Mouse (Mus musculus) thymus, postnatal 0 days (tissue): Measurements from ENCODE around the gene Ctse. TPM values are rescaled to one million over a fixed set of nuclear protein-coding genes. Genes with fewer than 3 reads are reported as not detected.

Source experiments
- DNase-seq: peaks from one replicate; pipeline ENCODE4 v3.0.0-alpha.2; 2015; ENCODE audit warnings: low spot score
- polyA plus RNA-seq: library from polyadenylated mRNA; unstranded; fragments of >200 nt; fragmentation: Nextera tagmentation; extraction: Ambion mirVana; gene quantifications from 2 replicates; pipeline ENCODE4 v1.2.1, GENCODE M21; 2015

Ctse gene
- polyA plus RNA-seq, 1 experiment from 2014 or later = 9.0 TPM

DNA sequence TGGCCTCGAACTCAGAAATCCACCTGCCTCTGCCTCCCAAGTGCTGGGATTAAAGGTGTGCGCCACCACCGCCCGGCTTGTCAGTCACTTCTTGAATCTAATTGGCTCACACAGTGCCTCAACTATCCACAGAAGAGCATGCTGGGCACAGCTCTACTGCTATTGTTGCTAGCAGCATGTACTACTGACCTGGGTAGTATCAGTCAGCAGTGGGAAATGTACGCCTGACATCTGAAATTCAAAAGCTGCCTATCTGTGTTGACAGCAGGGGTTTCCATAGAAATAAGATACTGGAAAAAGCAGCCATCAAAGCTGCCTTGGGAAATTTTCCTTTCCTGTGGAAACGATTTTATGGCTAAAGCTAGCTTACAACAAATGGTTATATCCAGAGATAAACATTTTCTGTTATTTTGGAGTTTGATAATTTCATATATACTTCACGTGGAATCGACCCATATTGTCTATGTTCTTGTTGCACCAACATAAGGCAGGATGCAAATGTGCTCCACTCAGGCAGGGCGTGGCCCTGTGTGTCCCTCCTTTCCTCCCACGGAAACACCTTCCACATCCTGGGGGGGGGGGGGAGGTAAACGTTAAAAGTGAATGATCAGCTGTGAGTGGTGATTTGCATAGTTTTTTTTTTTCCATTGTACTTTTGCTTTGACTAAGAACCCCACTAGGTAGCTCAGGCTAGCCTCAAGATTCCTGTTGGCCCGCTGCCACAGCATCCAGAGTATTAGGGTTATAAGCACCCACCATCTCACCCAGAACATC lies 14.8 kb downstream of the Ctse start:
- peak; percentile 13 for DNase-seq

DNA sequence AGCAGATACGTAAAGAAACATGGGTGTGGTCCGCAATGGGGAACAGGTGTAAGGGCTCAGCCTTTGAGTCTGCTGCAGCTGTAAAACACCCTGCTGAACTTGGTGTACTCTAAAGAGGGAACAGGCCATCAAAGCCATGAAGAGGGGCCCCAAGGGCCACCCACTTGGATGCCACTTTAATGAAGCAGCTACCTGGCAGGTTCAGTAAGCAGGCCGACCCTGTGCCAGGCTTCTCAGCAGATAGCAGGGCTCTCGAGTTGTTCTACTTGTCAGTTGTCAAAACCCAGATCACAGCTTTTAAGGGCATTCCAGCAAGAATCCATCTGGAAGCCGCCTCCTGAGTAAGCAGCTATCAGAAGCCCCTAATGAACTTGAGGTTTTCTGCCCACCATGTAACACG lies 17.5 kb downstream of the Ctse start:
- DNase-seq = no peak

DNA sequence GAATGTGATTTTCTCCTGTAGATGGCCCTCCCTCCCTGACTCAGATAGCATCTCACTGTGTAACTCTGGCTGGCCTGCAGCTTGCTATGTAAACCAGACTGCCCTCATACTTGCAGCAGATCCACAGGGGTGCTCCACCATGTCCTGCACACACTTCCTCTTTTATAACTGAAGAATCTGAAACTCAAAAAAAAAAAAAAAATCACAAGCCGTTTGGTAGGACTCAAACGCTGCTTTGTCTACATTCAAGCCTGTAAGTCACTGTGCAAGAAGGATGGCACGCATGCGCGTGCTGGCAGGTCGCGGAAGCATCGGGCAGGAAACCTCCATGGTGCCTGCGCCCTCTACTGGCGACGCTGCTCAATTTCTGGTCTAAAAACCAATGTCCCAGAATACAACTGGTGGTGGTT lies 19.8 kb downstream of the Ctse start:
- DNase-seq = peak; percentile 95

DNA sequence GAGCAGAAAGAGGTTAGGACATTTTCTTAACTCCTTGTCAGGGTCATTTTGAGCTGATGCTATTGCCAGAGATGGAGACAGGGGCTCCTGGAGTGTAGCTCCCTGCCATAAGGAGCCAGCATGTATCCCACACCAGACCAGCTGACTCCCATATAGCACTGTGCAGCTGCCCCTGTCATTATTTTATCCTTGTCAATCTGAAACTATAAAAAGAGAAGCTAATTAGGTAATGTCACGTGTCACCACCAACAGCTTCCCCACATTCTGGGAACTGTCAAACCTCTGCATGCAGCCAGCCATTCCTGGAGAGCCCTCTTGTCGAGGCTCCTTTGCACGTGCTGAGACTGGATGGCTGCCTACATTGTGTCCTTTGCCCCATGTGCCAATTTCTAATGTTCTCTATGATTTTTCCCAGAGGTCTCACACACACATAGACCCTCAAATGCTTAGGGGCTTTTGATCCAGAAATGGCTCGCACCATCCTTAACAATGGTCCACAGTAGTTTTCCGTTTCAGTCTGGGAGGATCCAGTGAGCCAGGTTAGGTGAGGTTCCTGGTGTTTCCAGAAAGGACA lies 21.5 kb downstream of the Ctse start:
- no peak for DNase-seq

DNA sequence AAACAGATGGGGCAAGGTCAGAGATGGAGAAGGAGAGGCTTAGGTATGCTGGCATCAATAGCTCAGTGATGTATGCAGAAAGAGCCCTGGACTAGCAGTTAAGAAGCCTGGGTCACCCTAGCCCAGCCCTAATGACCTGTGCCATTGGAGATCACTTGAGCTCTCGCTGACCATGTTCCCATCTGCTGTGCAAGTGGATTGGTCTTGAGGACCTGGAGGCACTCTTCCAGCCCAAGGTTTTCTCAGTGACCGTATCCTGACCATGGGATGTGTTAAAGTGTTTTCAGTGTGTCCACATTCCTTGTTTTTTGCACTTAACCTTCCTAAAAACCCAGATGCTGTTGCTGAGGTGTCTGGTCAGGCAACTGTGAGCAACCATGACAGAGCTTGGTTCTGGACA lies 22.2 kb downstream of the Ctse start:
- DNase-seq = no peak

DNA sequence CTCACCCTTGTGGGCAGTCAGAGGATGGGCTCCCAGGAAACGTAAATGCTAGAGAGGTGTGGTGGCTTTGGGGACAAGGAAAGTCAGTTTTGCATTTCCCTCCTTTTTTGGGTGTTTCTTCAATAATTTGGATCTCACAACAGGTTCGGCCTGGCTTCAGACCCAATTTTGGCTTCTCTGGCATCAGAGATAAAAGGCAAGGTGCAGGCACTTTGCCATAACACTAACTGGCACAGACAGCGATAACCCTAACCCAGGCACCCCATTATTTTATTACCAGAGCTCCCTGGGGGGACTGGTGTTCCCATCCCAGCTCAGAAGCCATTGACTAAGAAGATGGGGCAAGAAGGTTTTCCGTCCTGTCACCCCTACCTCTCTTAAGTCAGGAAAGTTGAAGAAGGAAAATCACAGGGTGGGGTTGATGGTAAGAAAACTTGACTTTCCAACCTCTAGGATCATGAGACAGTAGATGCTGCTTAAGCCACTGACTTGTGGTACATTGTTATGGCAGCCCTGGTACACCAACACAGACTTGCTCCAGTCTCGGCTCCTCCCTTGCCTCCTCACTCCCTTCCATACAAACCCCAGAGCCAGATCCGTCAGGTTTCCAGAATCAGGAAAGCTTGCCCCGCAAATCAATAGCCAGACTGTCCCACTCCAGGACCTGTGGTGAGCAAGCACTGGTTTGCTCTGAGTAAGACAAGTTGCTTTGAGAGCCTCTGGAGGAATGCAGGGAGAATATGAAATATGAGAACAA lies 22.8 kb downstream of the Ctse start:
- DNase-seq = no peak

DNA sequence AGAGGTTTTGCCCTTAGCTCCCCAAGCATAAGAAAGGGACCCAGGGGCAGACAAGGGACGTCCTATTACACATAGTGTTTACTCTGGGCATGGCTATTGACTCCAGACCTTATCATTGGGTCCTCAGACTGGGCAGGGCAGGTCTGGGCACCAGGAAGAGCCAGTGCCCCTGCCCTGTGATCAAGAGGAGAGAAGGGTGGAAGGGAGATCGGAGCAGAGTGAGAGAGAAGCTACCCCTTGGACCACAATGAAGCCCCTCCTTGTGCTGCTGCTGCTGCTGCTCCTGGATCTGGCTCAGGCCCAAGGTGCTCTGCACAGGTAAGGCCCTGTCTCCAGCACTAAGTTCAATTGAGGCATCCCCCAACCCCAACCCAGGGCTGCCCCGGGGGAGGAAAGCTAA lies 23.6 kb downstream of the Ctse start:
- DNase-seq = no peak

DNA sequence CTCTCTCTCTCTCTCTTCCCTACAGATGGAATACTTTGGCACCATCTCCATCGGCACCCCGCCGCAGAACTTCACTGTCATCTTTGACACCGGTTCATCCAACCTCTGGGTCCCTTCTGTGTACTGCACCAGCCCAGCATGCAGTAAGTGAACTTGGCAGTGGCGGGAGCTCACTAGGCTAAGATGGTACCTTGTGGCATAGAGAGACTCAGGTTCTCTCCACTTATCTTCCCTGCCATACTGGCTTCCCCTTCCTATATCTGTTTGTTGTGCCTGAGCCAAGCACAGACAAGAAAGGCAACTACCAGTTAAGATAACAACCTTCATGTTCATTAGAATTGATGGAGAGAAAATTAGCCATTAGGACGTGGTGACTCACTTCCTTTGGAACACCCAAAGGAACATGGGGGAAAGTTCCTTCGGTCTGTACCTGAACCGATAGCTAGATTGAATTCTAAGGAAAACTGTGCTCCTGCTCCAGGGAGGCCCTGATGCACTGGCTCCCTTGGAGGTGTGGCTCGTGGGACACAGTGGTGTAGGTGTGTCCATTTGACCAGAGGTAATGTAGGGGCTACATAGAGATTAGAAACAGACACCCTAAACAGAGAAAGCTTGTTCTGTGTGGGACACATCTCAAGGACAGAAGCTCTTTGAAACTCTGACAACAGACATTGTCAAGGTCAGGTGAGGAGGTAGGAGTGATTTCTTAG lies 25.3 kb downstream of the Ctse start:
- DNase-seq = no peak

DNA sequence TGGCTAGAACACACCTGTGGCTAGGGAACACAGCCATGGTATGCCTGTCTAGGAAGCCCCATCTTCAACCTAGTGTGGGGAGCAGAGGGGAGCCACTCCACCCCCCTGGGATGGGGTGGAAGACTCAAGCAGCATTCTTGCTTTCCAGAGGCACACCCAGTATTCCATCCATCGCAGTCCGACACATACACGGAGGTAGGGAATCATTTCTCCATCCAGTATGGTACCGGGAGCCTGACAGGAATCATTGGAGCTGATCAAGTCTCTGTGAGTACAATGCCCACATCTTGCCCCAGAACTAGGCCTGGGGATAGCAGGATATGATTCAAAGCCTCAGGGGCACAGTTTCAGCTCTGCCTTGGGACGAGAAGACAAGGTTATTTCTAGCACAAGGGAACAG lies 26.0 kb downstream of the Ctse start:
- no peak for DNase-seq

DNA sequence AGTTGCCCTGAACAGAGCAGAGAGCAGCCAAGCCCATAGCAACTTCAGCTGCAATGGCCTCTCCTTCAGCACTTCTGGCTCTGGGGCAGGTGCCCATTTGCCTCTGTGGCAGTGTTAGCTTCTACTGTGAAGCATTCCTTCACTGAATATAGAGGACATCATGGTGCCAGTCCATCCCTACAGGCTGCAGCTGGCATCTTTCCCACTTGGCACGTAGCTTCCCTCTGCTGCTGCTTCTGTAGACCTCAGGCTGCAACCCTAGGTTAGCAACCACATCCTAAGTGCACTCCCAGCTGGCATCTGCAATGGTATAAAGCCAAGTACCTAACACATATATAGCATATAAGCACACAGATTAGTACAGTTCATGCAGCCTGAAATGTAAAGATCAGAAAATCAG lies 27.8 kb downstream of the Ctse start:
- no peak for DNase-seq

DNA sequence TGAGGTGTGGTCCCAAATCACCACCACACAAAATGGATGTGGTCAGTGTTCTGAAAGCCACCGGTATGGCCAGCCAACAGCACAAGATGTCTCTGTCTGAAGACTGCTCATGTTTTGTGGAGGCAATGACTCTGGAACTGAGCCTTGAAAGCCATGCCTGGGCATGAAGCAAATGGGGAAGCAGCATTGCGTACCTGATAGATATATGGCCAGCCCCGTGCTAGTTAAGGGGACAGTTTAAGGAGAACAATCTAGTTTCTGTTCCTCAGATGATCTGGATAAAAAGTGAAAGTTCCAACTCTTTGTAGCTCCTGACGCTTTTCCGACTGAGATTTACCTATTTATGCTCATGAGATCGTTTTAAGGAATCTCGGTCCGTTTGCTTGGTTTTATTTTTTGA lies 33.0 kb downstream of the Ctse start:
- DNase-seq = no peak

DNA sequence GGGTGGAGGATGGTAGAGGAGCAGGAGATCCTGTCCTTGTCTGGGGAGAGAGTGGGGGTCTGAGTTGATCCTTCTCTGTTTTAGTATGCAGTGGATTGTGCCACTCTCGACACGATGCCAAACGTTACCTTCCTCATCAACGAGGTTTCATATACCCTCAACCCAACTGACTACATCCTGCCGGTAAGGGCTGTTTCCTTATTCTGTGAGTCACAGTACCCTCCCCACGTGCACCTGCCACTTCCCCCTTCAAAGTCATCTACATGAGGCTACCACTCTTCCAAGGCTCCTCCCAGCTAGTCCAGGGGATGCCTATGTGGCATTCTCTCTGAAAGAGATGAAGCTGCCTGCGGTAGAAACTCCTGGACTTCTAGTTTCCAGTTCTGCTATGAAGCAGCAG lies 34.3 kb downstream of the Ctse start:
- DNase-seq = peak; percentile 47

DNA sequence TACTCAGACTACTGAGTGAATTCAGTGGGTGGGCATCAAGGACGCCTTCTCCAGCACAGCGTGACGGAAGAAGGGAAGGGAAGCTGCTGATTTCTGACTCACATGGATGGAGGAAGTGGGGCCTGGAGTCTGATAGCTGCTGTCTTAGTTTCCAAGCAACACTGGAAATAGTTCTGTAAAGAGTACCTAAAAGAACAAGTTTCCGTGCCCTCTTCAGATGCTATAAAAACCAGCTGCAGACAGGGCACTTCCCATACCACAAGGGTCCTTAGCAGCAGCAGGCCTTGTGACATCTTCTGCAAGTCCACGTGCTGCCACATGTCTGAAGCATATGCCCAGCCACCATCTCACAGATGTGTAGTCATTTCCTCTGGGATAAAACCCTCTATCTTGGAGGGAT lies 41.5 kb downstream of the Ctse start:
- no peak for DNase-seq

DNA sequence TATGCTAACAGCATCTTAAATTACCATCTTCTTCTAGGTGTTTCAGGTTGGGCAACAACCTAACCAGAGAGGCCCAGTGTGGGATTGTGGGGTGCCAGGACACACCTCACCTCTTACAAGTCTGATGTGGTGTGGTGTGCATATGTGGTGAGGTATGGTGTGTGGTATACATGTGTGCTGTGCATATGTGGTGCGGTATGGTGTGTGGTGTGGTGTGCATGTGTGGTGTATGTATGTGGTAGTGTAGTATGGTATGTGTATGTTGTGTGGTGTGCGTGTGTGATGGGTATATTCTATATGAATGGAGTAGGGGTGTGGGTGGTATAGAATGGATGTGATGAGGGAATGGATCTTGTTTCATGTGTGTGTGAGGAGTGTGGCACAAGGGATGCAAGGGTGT lies 49.6 kb downstream of the Ctse start:
- DNase-seq = no peak

DNA sequence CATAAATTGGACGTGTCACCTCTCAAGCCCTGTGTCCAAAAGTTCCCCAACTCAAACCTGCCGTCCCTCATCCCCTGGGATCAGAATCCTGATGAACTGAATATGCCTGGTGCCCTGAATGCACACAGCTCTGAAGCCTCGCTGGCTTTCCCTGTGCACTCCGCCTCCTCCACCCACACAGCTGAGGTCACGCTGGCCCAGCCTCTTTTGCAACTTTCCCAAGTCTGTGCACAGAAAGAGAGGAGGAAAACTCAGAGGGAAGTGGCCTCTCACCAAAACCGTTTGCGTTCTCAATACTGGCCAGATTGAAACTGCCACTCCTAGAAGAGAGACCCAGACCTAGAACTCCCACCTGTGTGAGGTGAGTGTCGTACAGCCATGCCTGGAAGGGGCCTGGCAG lies 50.4 kb downstream of the Ctse start, which contains the start of gene Rab7b:
TSS of gene Rab7b (plus strand) at position 221 of the 400 bp plus-strand sequence.
- DNase-seq = no peak

DNA sequence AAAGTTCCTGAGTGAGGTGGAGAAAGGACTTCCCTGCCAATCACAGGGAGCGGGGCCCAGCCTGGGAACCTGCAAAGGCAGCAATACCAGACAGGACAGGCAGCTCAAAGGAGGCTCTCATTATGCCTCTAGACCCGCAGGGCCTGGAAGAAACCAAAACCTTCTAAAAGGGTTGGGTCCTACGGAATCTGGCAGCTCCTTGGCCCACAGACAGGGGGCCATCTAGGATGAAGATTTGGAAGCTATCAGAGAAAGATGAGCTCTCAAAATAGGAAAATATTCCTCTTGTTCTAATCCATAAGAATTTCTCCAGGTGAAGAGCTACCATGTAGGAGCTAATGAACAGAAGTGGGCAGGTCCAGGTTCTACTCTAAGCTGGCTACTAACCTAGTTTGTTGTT lies 50.9 kb downstream of the Ctse start:
- no peak for DNase-seq

DNA sequence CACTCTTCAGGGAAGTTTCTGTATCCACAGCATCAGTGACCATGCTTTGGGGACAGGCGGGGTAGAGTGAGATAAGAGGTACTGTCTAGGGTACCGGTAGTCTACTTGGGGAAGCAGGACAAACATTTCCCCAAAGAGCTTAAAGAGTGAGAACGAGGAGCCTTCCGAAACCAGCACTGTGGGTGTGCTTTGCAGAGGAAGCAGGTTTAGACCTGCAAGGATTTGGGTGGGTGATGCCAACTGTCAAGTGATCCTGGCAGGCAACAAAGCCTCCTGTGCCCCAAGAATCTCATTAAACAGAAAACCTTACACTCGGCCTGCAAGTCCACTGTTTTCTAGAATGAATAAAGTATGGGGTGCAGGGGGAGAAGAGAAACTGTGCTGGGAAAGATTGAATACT lies 51.8 kb downstream of the Ctse start:
- no peak for DNase-seq

DNA sequence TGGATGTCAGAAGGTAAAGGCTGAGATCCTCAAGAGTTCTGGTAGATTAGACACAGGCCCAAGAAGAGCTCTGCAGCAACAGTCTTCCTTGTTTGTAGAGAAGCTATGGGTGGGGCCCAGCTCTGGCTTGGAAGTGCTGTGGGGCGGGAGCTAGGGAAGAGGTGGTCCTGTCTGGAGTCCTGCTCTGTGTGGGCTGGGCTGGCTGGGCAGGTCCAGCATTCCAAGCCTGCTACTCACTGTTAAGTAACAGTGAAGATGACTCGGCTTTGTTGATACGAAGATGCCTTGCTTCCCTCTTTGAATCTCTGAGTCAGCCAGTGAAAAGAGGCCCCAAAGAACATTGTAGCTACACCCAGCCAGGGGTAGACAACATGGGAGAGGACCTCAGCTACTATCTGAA lies 52.3 kb downstream of the Ctse start:
- no peak for DNase-seq

DNA sequence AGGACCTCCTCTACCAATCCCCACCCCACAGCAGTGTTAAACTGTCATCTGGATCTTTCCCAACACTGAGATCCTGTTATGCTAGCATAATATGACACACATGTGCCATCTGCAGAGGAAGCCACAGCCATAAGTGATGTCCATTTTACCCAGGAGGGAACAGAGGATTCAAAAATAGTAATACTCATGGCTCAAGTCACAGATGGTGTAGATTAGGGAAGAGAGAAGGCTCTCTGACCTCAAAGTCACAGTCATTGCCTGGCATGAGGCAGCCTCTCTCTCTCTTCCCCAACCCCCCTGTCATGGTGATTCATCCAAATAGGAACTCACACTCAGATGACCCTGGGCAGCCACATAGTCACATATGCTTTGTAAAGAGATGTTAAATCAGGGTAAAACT lies 53.2 kb downstream of the Ctse start:
- DNase-seq = no peak

DNA sequence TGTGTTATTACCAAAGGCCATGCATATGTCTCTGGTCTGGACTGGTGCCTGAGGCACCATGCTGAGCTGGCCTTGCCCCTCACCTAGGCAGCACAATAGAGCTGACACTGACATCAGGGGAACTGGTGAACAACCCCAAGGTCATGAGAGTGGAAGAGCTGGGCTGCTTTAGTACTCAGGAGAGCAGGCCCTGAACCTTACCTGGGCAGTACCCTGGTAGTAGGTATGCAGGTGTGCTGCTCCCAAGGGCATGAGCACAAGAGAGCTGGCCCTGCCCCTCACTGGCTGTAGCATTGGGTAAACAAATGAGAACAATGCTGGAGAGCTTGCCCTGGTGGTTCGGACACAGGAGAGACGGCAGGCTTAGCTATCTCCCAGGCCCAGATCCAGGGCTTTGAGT lies 57.2 kb downstream of the Ctse start:
- DNase-seq = no peak

DNA sequence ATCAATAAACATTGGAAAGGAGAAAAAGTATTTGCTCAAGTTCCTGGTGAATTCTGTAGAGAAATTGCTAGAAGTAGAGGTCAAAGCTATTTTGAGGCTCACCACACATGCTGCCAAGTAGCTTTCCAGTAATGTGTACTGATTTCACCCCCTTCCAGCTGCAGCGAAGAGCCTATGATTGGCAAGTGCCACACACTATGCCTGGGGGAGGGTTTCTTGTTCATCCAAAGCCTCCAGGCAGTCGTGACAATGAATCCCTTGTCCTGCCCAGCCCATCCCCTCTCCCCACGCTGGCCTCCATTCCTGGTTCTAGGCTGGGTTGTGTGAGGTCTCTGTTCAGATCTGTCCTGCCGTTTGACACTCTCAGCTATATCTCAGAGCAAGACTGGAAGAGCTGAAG lies 58.2 kb downstream of the Ctse start:
- DNase-seq = no peak

DNA sequence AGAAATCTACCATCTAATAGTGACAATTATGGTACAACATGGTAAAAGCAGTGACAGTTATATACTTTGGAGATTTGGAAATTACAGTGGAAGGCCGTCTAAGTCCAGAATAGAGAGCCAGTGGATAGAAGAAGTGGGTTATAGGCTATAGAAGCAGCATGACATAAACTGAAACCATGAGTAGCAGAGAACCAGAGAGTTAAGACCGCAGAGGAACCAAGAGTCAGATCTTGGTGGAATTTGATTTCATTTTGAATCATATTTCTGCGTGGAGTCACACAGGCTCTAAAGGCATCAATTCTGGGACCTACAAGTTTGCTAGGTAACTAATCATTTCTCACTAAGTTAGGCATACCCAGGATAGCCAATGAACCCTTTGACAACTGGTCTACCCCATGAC lies 60.7 kb downstream of the Ctse start:
- DNase-seq = no peak
